Mouse (Mus musculus) liver, adult 2 months (tissue): ENCODE measurements around the gene Ccl20.

Source experiments
- CTCF ChIP-seq: fragments of 200-500 bp; IDR thresholded peaks from 2 replicates; pipeline ENCODE4 v1.5.1; 2011; ENCODE audit warnings: low read depth, low read length, control low read depth
- POLR2A ChIP-seq: fragments of 200-500 bp; IDR thresholded peaks from 2 replicates; pipeline ENCODE4 v1.6.1; 2011; ENCODE audit warnings: low read length, control low read depth; ENCODE audit not compliant: insufficient read depth; ENCODE audit errors: extremely low read depth

DNA sequence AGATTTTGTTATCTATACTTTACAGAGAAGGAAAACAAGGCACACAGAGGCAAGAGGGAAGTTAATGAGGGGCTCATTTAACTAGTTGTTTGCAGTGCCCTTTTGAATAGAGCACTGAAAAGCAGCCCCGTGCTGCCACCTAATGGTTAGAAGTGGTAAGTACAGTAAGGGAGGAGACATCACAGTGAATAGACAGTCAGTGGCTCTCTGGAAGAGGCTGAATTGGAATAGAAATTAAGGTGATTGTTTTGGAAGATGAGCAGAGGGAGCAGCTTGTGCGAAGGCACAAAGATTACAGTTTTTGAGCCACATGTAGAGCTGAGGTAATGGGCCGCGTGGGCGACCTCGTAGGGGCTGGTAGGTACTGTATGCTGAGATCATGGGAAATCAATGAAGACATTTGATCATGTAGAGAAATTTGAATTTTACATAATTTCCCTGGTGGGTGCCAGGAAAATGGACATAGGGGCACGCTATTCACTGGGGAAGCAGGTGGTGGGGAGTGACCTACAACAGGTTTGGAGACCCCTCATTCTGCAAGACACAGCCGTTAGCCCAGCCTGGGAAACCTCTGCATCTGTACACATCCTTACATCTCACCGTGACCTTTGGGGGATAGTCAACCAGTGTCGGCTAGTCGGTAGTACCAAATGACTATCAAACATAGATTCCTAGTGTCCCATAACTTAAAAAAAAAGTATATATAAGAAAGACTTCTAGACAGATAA, 40.2 kb upstream of the Ccl20 start:
- no peak for TF ChIP-seq POLR2A
- peak; percentile 42 for TF ChIP-seq CTCF
